Mouse (Mus musculus) embryonic fibroblast, embryonic 13.5 days (primary cell): ENCODE results near the gene Ppp2r5e. TPM values are rescaled to one million over a fixed set of nuclear protein-coding genes. Genes with fewer than 3 reads are reported as not detected.
A peak's percentile ranks its signal among the peaks of the same experiment; 100 is the strongest.

Experiments
- H3K27ac ChIP-seq: 2 replicates; pipeline ENCODE4 v1.5.1; 2012; ENCODE audit warnings: low read length, control low read depth, inconsistent platforms; ENCODE audit not compliant: insufficient read depth
- H3K4me1 ChIP-seq: 2 replicates; pipeline ENCODE4 v1.6.1; 2011; ENCODE audit warnings: low read length; ENCODE audit not compliant: control insufficient read depth, insufficient read depth
- H3K4me3 ChIP-seq: 2 replicates; pipeline ENCODE4 v1.5.1; 2011; ENCODE audit warnings: mild to moderate bottlenecking, control low read depth, low read length; ENCODE audit not compliant: insufficient read depth
- CTCF ChIP-seq: IDR thresholded peaks from 2 replicates; pipeline ENCODE4 v1.5.1; 2011; ENCODE audit warnings: mild to moderate bottlenecking, control low read depth, low read length, moderate library complexity, borderline replicate concordance; ENCODE audit not compliant: insufficient read depth
- POLR2A ChIP-seq: IDR thresholded peaks from 2 replicates; pipeline ENCODE4 v1.6.1; 2011; ENCODE audit warnings: low read depth, mild to moderate bottlenecking, control low read depth, low read length, moderate library complexity
- polyA plus RNA-seq: library from polyadenylated mRNA; stranded (reverse); fragments of >200 nt; gene quantifications from 2 replicates; pipeline ENCODE4 v1.2.4, GENCODE M21; 2011; ENCODE audit warnings: low read depth; ENCODE audit not compliant: missing spikeins, insufficient read length

Ppp2r5e gene
- polyA plus RNA-seq, 1 experiment, result 43.2 TPM

DNA sequence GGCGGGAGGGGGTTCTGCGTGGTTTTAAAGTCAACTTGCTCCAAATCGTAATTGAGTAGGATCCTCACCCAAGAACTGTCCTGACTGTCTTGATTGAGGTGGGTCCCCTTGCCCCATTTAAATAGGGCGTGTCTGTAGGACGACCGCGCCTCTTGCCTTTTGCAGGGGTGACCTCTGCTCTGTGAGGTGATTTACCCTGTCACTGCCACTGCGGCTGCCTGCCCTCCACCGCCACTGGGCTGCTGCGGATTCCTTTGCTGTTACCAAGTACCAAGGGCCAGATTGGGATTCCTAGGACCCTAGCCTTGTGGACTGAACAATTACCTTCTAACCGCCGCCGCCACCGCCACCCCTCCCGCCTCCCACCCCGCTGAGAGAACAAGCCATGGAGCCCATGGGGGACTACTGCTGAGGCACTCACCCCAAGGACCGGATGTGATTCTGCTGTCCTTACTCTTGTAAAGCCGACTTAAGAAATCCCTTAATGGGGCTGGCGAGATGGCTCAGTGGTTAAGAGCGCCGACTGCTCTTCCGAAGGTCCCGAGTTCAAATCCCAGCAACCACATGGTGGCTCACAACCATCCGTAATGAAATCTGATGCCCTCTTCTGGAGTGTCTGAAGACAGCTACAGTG lies 20.2 kb upstream of the Ppp2r5e start:
- Histone ChIP-seq H3K4me1 (no peaks in the 10 kb centered on the region), H3K4me3 (no peak overlapping the region), H3K27ac (no peak overlapping the region)
- TF ChIP-seq CTCF, result no peak

DNA sequence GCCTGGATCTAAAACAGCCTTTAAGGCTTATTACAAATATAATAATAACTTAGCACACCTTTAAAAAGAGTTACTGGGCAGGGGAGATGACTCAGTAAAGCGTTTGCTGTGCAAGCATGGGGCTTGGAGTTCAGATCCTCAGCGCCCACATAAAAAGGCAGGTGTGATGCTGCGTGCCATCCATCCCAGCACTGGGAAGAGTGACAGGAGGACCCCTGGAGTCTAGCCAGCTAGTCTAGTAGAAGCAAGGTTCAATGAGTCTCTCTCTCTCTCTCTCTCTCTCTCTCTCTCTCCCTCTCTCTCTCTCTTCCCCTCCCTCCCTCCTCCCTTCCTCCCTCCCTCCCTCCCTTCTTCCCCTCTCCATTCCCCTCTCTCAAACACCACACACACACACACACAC lies 19.5 kb upstream of the Ppp2r5e start:
- H3K27ac ChIP-seq, result no peak overlapping the region
- H3K4me3 ChIP-seq, result no peak overlapping the region
- TF ChIP-seq CTCF, result no peak
- no peak for TF ChIP-seq POLR2A
- no peaks in the 10 kb centered on the region for H3K4me1 ChIP-seq

DNA sequence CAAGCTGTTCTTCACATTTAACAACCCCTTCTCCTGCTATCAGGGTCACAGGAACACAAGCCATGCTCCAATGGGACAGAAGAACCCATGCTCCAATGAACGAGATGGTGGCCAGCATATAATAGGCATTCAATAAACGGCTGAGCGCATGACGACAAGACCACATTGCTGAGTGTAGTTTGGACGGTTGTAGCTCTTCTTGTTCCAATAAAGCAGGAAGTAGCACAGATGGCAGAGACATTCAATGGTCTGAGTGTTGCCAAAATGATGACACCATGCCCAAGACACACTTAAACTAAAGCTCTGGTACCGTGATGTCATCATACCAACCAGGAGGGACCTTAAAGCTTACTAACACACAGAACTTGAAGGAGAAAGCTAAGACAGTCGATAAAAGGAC lies 16.7 kb upstream of the Ppp2r5e start:
- no peak overlapping the region for H3K4me3 ChIP-seq
- no peak overlapping the region for H3K27ac ChIP-seq
- no peaks in the 10 kb centered on the region for H3K4me1 ChIP-seq
- TF ChIP-seq CTCF (no peak), POLR2A (no peak)

DNA sequence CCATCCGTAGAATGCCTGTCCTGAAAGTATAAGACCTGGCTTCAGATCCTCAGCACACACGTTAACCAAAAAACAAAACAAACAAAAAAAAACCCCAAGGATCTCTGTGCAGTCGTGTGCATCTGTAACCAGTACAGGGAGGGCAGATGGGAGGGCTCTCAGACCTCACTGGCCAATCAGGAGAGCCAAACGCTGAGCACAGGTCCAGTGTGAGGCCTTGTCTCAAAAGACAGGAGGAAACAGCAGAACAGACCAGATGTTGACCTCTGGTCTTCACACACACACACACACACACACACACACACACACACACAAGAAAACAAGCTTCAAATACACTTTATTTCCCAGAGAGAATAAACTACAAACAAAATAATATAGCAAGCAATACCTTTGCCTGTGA lies 3.4 kb upstream of the Ppp2r5e start:
- no peak overlapping the region for H3K27ac ChIP-seq
- TF ChIP-seq POLR2A, result no peak
- no peak for TF ChIP-seq CTCF
- no peaks in the 10 kb centered on the region for H3K4me1 ChIP-seq
- H3K4me3 ChIP-seq, result no peak overlapping the region

DNA sequence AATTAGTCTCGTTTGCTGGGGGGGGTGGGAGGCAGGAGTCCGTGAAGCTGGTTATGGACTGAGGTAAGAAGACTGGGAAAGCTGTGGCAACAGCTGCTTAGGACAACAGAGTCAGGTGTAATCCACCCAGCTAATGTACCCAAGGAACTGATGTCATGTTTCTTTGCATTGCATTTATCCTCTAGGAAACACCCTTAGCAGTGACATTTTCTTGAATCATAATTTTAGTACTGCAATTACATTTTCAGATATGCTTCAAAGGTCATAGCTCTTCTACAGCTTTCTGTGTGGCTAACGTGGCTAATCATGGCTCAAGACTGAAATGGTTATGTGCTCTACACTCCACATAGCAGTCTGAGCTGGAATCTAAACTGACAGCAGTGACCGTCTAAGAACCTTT lies 2.9 kb upstream of the Ppp2r5e start:
- no peak overlapping the region for H3K4me3 ChIP-seq
- no peaks in the 10 kb centered on the region for H3K4me1 ChIP-seq
- no peak overlapping the region for H3K27ac ChIP-seq
- TF ChIP-seq CTCF (no peak), POLR2A (no peak)

DNA sequence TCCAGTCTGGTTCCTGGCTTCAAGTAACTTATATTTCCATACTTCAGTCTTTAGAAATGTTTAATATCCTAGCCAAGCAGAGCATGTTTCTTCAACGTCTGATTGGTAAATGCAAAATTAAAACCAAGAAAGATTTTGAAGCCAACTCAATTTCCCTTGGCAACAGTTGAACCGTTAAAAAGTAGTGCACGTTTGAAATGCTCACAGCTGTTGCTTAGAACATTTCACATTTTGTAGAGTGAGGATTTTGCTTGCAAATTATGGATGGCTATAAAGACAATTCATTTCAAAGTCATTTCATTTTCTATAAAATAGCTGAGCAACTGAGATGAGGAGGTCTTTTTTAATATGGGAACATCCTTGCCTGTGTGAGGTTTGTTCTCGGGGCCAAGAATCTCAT lies 1.7 kb upstream of the Ppp2r5e start:
- TF ChIP-seq CTCF, result no peak
- no peak for TF ChIP-seq POLR2A
- H3K4me3 ChIP-seq, result no peak overlapping the region
- H3K27ac ChIP-seq, result no peak overlapping the region
- H3K4me1 ChIP-seq, result no peaks in the 10 kb centered on the region

DNA sequence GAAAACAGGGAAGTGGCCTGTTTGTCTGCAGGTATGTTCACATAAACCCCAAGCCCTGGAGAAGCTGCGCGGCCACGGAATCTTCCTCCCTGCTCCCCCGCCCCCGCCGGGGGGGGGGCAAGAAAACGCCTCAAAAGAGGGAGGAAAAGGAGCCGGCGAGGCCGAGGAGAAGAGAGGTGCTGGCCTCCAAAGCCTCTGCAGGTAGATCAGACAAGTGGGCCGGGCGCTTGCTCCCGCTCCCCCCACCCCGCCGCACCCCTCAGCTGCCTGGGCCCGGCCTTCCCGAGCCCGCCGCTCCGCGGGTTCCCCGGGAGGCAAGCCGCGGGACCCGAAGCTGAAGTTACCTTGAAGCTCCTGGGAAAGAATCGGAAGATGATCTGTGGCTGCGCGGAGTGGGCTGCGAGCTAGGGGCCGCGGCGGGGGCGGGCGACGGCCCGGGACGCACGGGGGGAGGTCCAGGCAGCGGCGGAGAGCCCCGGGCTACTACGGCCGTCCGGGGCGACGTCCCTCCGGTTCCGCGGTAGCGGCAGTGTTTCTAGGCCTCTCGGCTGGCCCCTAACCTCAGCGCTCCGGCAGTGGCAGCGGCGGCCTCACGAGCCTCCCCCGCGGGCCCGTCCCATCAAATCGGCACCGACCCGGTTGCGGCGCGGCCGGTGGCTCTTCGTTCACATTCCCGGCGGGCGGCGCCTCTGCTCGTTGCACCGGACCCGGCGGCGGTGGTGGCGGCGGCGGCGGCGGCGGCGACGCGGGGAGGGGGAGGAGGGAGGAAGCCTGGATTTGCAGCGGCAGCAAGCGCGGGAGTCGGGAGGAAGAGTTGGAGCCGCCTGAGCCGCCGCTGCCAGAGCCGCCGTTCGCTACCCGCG lies 523 bp downstream of the Ppp2r5e start:
- Histone ChIP-seq H3K4me3 (peak overlapping the region; percentile 97), H3K27ac (peak overlapping the region; percentile 82), H3K4me1 (no peaks in the 10 kb centered on the region)
- TF ChIP-seq POLR2A (no peak), CTCF (no peak)

DNA sequence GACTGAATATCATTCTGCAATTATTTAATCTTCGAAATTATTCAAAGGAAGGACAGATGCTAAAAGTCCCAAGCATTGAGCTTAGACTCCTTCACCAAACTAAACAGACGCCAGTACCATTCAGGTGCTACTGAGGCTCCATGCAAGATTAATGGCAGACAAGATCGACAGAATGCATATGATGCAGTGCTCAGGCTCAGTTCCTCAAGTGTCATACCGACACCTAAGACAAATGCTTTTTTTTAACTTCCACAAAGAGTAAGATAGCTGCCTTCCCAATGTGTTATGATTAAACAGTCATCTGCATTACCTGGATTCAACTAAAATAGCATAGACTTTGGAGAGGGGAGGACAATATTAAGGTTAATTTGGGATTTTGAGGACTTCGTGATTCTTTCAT lies 1.6 kb downstream of the Ppp2r5e start:
- no peak overlapping the region for H3K27ac ChIP-seq
- no peaks in the 10 kb centered on the region for H3K4me1 ChIP-seq
- TF ChIP-seq CTCF (no peak), POLR2A (no peak)
- peak overlapping the region; percentile 59 for H3K4me3 ChIP-seq

DNA sequence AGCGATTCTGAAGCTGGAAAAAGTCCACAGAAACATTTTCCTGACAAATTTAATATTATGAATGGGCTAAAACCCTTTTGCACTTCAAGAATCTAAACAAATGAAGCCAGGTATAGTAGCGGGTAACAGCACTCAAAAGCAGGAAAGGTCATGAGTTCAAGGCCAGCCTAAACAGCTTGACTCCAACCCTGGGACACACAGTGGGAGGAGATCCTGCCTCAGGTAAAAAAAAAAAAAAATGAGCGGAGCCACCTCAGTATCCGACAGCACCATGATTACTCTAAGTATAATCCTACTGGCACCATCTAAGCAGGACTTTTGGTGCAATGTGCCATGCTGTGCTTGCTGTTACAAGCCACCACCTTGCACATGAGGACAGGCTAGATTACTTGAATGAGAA lies 2.2 kb downstream of the Ppp2r5e start:
- Histone ChIP-seq H3K4me3 (peak overlapping the region; percentile 1; the same call in 1 of the 2 replicates), H3K27ac (no peak overlapping the region), H3K4me1 (no peaks in the 10 kb centered on the region)
- no peak for TF ChIP-seq CTCF
- TF ChIP-seq POLR2A, result no peak

DNA sequence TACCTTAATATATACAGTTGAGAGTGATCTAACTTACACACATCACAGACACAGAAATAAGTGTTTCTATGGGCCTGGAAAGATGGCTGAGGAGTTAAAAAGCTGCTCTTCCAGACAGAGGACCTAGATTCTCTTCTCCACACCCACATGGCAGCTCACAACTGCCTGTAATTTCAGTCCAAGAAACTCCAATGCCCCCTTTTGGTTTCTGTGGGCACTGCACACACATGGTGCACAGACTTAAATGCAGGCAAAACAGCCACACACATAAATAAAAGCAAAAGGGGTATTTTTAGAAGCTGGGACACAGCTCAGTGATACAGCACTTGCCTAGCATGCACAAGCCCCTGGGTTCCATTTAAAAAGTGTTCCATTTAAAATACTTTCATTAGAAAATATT lies 8.5 kb downstream of the Ppp2r5e start:
- Histone ChIP-seq H3K27ac (no peak overlapping the region), H3K4me3 (no peak overlapping the region), H3K4me1 (no peaks in the 10 kb centered on the region)
- TF ChIP-seq CTCF, result no peak
- TF ChIP-seq POLR2A, result no peak

DNA sequence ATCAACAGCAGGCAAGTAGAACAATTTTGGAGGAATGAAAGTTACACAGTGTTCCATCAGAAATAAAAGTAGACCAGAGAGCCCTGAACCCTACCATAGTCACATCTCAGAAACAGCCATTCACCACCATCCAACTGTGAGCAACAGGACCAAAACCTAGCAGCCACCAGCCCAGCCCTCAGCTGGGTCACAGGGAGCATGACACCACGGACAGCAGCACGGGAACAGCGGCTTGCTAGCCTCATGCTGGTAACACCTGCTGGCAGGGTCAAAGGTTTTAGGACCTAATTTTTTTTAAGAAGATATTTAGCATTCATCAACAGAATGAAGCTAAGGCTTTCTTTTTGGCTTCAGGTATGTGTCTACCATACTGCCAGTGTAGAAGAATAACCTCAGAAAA lies 12.3 kb downstream of the Ppp2r5e start:
- Histone ChIP-seq H3K4me1 (no peaks in the 10 kb centered on the region), H3K27ac (no peak overlapping the region), H3K4me3 (no peak overlapping the region)
- no peak for TF ChIP-seq CTCF
- TF ChIP-seq POLR2A, result no peak
